Mouse (Mus musculus) left cerebral cortex, adult 9 months (tissue): ENCODE results near the gene Itgb3bp.

ENCODE experiments used
- DNase-seq, 2 experiments: peaks; one replicate each; pipeline ENCODE4 v3.0.0; 2022; ENCODE audit warnings: low spot score in 2 of 2

Gene Itgb3bp

GRCm38 (mm10) chr4:99717905-99718304 lies 211.7 kb downstream of the Itgb3bp start:
- DNase-seq: no peak

GRCm38 (mm10) chr4:99715783-99716416 lies 213.7 kb downstream of the Itgb3bp start:
- no peak for DNase-seq
